Mouse (Mus musculus) intestine, postnatal 0 days (tissue): ENCODE measurements around the gene Ntm. TPM values are rescaled to one million over a fixed set of nuclear protein-coding genes. Genes with fewer than 3 reads are reported as not detected.

Source experiments
- ATAC-seq: fragments of 200-750 bp; cut with Nextera tagmentation; 2 replicates; pipeline ENCODE4 v1.8.0; 2017; ENCODE audit warnings: mild to moderate bottlenecking, moderate TSS enrichment, moderate library complexity
- H3K27ac ChIP-seq: fragments of 300-500 bp; sonication (generic); 2 replicates; pipeline ENCODE4 v1.5.1; 2014; ENCODE audit warnings: mild to moderate bottlenecking, low read depth, low read length, moderate library complexity
- H3K27me3 ChIP-seq: fragments of 300-500 bp; sonication (generic); replicated peaks from 2 replicates; pipeline ENCODE4 v1.6.1; 2014; ENCODE audit warnings: low read length, mixed read lengths; ENCODE audit not compliant: control insufficient read depth, insufficient read depth
- H3K36me3 ChIP-seq: fragments of 300-500 bp; sonication (generic); 2 replicates; pipeline ENCODE4 v1.6.1; 2014; ENCODE audit warnings: mild to moderate bottlenecking, moderate library complexity; ENCODE audit not compliant: control insufficient read depth, insufficient read depth
- H3K4me1 ChIP-seq: fragments of 300-500 bp; sonication (generic); replicated peaks from 2 replicates; pipeline ENCODE4 v1.6.1; 2014; ENCODE audit warnings: antibody characterized with exemption, low read length, mixed read lengths; ENCODE audit not compliant: control insufficient read depth, insufficient read depth
- H3K4me2 ChIP-seq: fragments of 300-500 bp; sonication (generic); replicated peaks from 2 replicates; pipeline ENCODE4 v1.6.1; 2014; ENCODE audit warnings: low read depth, mild to moderate bottlenecking, moderate library complexity
- H3K4me3 ChIP-seq: fragments of 300-500 bp; sonication (generic); 2 replicates; pipeline ENCODE4 v1.5.1; 2014; ENCODE audit warnings: low read depth, low read length
- H3K9ac ChIP-seq: fragments of 300-500 bp; sonication (generic); 2 replicates; pipeline ENCODE4 v1.6.1; 2014; ENCODE audit warnings: mild to moderate bottlenecking, low read depth, low read length
- H3K9me3 ChIP-seq: fragments of 300-500 bp; sonication (generic); 2 replicates; pipeline ENCODE4 v1.6.1; 2016; ENCODE audit warnings: mixed run types; ENCODE audit not compliant: control insufficient read depth
- CTCF ChIP-seq: sonication (generic); IDR thresholded peaks from 2 replicates; pipeline ENCODE4 v1.5.1; 2016; ENCODE audit warnings: low read depth, mild to moderate bottlenecking, control low read depth, antibody characterized with exemption, moderate library complexity
- WGBS: fragments of 180-500 bp; shearing (Covaris S2); extraction: QIAGEN DNeasy Blood & Tissue Kit; methylation state at CpG from one replicate; pipeline ENCODE4 v1.1.7; 2014; 5-methylcytosine and 5-hydroxymethylcytosine counted together
- polyA plus RNA-seq: library from polyadenylated mRNA; unstranded; fragments of >200 nt; fragmentation: Nextera tagmentation; extraction: Ambion mirVana; gene quantifications from 2 replicates; pipeline ENCODE4 v1.2.1, GENCODE M21; 2015

Gene Ntm
- polyA plus RNA-seq, 1 experiment from 2014 or later = 1.1 TPM

DNA sequence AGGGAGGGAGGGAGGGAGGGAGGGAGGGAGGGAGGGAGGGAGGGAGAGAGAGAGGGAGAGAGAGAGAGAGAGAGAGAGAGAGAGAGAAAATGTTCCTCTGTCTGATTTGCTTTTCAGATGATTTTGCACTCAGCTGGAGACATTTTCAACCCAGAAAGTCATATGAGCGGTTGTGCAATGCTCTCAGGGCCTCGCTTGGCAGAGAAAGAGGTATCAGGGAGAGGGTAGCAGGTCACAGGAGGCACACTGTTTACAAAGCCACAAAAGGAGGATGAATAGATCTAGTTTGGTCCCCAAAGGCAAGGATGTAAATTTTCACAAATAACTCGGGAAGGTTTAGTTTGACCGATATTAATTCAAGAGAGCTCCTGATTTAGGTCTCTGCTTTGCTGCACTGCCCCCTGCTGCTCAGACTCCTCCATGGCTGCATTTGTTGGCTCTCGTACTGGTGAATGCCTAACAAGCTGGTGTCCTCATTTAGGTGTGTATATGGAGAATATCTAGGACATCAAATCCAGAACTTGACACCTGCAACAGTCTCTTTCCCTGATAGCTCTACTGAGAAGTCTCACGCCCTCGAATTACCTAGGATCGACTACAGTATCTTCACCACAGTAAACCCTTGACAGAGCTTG is 377.1 kb downstream of the Ntm start:
- no peak for ATAC-seq
- H3K4me2 ChIP-seq = no peak overlapping the region
- H3K27me3 ChIP-seq = no peaks in the 10 kb centered on the region
- H3K9ac ChIP-seq = no peak overlapping the region
- no peak overlapping the region for H3K27ac ChIP-seq
- H3K4me1 ChIP-seq = no peaks in the 10 kb centered on the region
- H3K9me3 ChIP-seq = no peaks in the 10 kb centered on the region
- peak; percentile 72 for TF ChIP-seq CTCF
- no peaks in the 10 kb centered on the region for H3K36me3 ChIP-seq
- 59% methylated on average over 8 of the region's 8 CpGs for WGBS
- H3K4me3 ChIP-seq = no peak overlapping the region

DNA sequence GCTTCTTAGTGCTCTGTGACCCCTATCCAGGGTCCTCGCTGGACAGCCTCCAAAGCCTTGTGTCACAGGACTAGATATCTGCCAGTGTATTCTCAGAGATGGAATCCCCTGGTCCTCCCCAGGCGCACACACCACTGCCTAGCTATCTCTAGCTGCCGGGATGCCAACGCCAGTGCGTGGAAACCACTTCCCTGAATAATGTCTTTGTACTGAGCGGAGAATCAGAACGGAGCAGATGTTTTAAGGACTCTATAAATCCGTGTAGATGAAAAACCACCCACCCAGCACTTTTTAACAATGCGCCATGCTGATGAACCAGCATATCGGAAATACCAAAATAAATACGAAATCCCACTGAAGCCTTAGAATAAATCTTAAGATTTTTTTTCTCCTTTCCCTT is 384.7 kb downstream of the Ntm start:
- Histone ChIP-seq H3K27me3 (no peaks in the 10 kb centered on the region), H3K9ac (no peak overlapping the region), H3K36me3 (no peaks in the 10 kb centered on the region), H3K4me3 (no peak overlapping the region), H3K4me1 (no peaks in the 10 kb centered on the region), H3K27ac (no peak overlapping the region), H3K9me3 (no peaks in the 10 kb centered on the region), H3K4me2 (no peak overlapping the region)
- WGBS = 82% methylated on average over 11 of the region's 11 CpGs
- no peak for TF ChIP-seq CTCF
- no peak for ATAC-seq

GRCm38 (mm10) chr9:29576051-29576533 is 386.8 kb downstream of the Ntm start:
- Histone ChIP-seq H3K4me3 (no peak overlapping the region), H3K36me3 (no peaks in the 10 kb centered on the region), H3K27me3 (no peaks in the 10 kb centered on the region), H3K4me1 (no peaks in the 10 kb centered on the region), H3K9ac (no peak overlapping the region), H3K4me2 (no peak overlapping the region), H3K27ac (no peak overlapping the region), H3K9me3 (no peaks in the 10 kb centered on the region)
- WGBS = 55% methylated on average over 4 of the region's 4 CpGs
- TF ChIP-seq CTCF = no peak
- no peak for ATAC-seq

DNA sequence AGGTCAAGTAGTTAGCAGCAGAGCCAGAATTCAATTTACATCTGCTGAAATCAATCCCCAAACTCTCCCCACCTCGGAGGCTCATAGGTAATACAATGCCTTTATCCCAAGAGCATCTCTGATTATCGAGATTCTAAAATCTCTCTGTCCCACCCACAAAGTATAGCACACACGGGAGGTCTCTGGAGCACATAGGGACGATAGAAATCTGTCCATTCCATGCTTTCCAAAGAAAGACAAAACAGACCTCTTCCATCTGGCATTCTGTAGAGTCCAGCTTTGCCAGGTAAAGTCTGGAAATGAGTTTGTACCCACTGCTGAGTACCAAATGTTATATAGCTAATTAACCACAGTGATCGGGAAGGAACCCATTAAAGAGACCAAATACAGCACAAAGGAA is 388.4 kb downstream of the Ntm start:
- H3K27me3 ChIP-seq = no peaks in the 10 kb centered on the region
- no peak overlapping the region for H3K9ac ChIP-seq
- H3K4me2 ChIP-seq = no peak overlapping the region
- no peaks in the 10 kb centered on the region for H3K9me3 ChIP-seq
- H3K36me3 ChIP-seq = no peaks in the 10 kb centered on the region
- H3K27ac ChIP-seq = no peak overlapping the region
- TF ChIP-seq CTCF = no peak
- no peak overlapping the region for H3K4me3 ChIP-seq
- no peaks in the 10 kb centered on the region for H3K4me1 ChIP-seq
- no peak for ATAC-seq
- WGBS = 75% methylated on average over 5 of the region's 5 CpGs

DNA sequence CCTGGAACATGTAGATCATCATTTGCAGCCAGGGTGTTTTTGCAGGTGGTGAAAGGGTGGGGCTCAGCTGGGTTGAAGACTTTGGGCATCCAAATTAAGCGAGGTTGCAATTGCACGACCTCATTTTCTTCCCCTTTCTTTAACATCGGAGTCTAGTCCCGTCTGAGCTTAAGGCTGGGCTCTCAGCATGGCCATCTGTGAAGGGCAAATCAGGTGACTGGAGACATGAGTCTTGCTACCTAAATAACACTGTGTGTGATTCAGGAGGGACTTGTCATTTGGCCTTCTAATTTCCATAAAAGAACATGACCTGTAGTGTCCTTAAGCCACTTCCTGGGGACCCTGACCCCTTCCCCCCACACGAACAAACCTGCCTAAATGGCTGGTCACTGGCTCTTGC is 394.4 kb downstream of the Ntm start:
- ATAC-seq = no peak
- H3K36me3 ChIP-seq = no peaks in the 10 kb centered on the region
- H3K4me1 ChIP-seq = no peaks in the 10 kb centered on the region
- TF ChIP-seq CTCF = no peak
- WGBS = 69% methylated on average over 5 of the region's 5 CpGs
- H3K4me3 ChIP-seq = no peak overlapping the region
- H3K27ac ChIP-seq = no peak overlapping the region
- no peak overlapping the region for H3K9ac ChIP-seq
- no peaks in the 10 kb centered on the region for H3K27me3 ChIP-seq
- H3K9me3 ChIP-seq = no peaks in the 10 kb centered on the region
- H3K4me2 ChIP-seq = no peak overlapping the region

- WGBS = 86% methylated on average over 5 of the region's 5 CpGs
Measured at GRCm38 (mm10) chr9:29562419-29563071, 400.4 kb downstream of the Ntm start.

More at GRCm38 (mm10) chr9:29562419-29563071, 400.4 kb downstream of the Ntm start:
- Histone ChIP-seq H3K4me2 (no peak overlapping the region), H3K4me1 (no peaks in the 10 kb centered on the region), H3K4me3 (no peak overlapping the region), H3K9me3 (no peaks in the 10 kb centered on the region), H3K36me3 (no peaks in the 10 kb centered on the region), H3K27ac (no peak overlapping the region), H3K27me3 (no peaks in the 10 kb centered on the region), H3K9ac (no peak overlapping the region)
- no peak for ATAC-seq
- TF ChIP-seq CTCF = no peak
